Mouse (Mus musculus) small intestine, adult 2 months (tissue): Measurements from ENCODE around the gene Phyhipl. TPM values are rescaled to one million over a fixed set of nuclear protein-coding genes. Genes with fewer than 3 reads are reported as not detected.

Source experiments
- H3K27ac ChIP-seq: fragments of 200-500 bp; 2 replicates; pipeline ENCODE4 v1.5.1; 2012; ENCODE audit warnings: low read depth, low read length, control low read depth, inconsistent platforms; ENCODE audit not compliant: insufficient read depth
- H3K27me3 ChIP-seq: fragments of 200-500 bp; 2 replicates; pipeline ENCODE4 v1.6.1; 2012; ENCODE audit warnings: mild to moderate bottlenecking, moderate library complexity, low read length, inconsistent platforms; ENCODE audit not compliant: control insufficient read depth, insufficient read depth
- H3K36me3 ChIP-seq: fragments of 200-500 bp; 2 replicates; pipeline ENCODE4 v1.6.1; 2012; ENCODE audit warnings: mild to moderate bottlenecking, low read length, control low read depth, inconsistent platforms; ENCODE audit not compliant: control insufficient read depth, insufficient read depth
- H3K4me1 ChIP-seq: fragments of 200-500 bp; 2 replicates; pipeline ENCODE4 v1.6.1; 2012; ENCODE audit warnings: low read length, inconsistent platforms, mixed read lengths; ENCODE audit not compliant: control insufficient read depth, insufficient read depth, insufficient read length
- H3K4me3 ChIP-seq: fragments of 200-500 bp; 2 replicates; pipeline ENCODE4 v1.5.1; 2012; ENCODE audit warnings: low read depth, mild to moderate bottlenecking, control low read depth, inconsistent platforms, low read length, moderate library complexity
- CTCF ChIP-seq: fragments of 200-500 bp; IDR thresholded peaks from 2 replicates; pipeline ENCODE4 v1.5.1; 2012; ENCODE audit warnings: low read depth, mild to moderate bottlenecking, control low read depth, inconsistent platforms, low read length, moderate library complexity, mixed read lengths; ENCODE audit not compliant: insufficient replicate concordance, insufficient read length; ENCODE audit errors: extremely low read depth
- POLR2A ChIP-seq: fragments of 200-500 bp; IDR thresholded peaks from 2 replicates; pipeline ENCODE4 v1.6.1; 2012; ENCODE audit warnings: low read depth, mild to moderate bottlenecking, control low read depth, inconsistent platforms, low read length, moderate library complexity
- WGBS: fragments of 180-500 bp; shearing (Covaris S2); methylation state at CpG from one replicate; pipeline ENCODE4 v1.1.7; 2018; 5-methylcytosine and 5-hydroxymethylcytosine counted together
- polyA plus RNA-seq: library from polyadenylated mRNA; depleted of rRNA; stranded (reverse); fragments of >200 nt; gene quantifications from 2 replicates; pipeline ENCODE4 v1.2.3, GENCODE M21; 2012; rRNA removed

The Phyhipl gene
- polyA plus RNA-seq, 1 experiment = not detected

GRCm38 (mm10) chr10:70514848-70515247 is 140.9 kb downstream of the Phyhipl start:
- Histone ChIP-seq H3K27me3 (no peaks in the 10 kb centered on the region), H3K4me3 (no peak overlapping the region), H3K4me1 (no peaks in the 10 kb centered on the region), H3K27ac (no peak overlapping the region), H3K36me3 (no peaks in the 10 kb centered on the region)
- WGBS = 66% methylated on average over 9 of the region's 9 CpGs
- TF ChIP-seq POLR2A (no peak), CTCF (no peak)

GRCm38 (mm10) chr10:70507880-70508279 is 147.9 kb downstream of the Phyhipl start:
- TF ChIP-seq POLR2A = no peak
- TF ChIP-seq CTCF = peak; percentile 33; the same call in 1 of the 2 replicates
- H3K27me3 ChIP-seq = no peaks in the 10 kb centered on the region
- WGBS = 87% methylated on average over 3 of the region's 3 CpGs
- H3K36me3 ChIP-seq = no peaks in the 10 kb centered on the region
- H3K27ac ChIP-seq = no peak overlapping the region
- H3K4me1 ChIP-seq = no peaks in the 10 kb centered on the region
- H3K4me3 ChIP-seq = no peak overlapping the region

Other genes with a start within 250 kb of the Phyhipl start
- 0.47 and 0.63 TPM in 2 replicates for gene Fam13c, start 215.5 kb downstream of the Phyhipl start, polyA plus RNA-seq